Mouse (Mus musculus): ENCODE measurements around the gene Abo. TPM values are rescaled to one million over a fixed set of nuclear protein-coding genes. Genes with fewer than 3 reads are reported as not detected.

Abo gene
- polyA plus RNA-seq, 1 experiment from 2014 or later: not detected

Other genes with a start within 250 kb of the Abo start
- gene Fam69b, start 236.5 kb downstream of the Abo start, polyA plus RNA-seq (2015; fragmentation: Nextera tagmentation; extraction: Ambion mirVana): 106 and 125 TPM in 2 replicates
- gene Lcn4, start 193.7 kb downstream of the Abo start, polyA plus RNA-seq (2015; fragmentation: Nextera tagmentation; extraction: Ambion mirVana): not detected in 2 replicates
- gene Surf6, start 37.9 kb upstream of the Abo start, polyA plus RNA-seq (2015; fragmentation: Nextera tagmentation; extraction: Ambion mirVana): 29.1 and 32.1 TPM in 2 replicates
- gene Med22, start 45.7 kb upstream of the Abo start, polyA plus RNA-seq (2015; fragmentation: Nextera tagmentation; extraction: Ambion mirVana): 177 and 180 TPM in 2 replicates
- 494 and 501 TPM in 2 replicates for gene Rpl7a, start 45.8 kb upstream of the Abo start, polyA plus RNA-seq (2015; fragmentation: Nextera tagmentation; extraction: Ambion mirVana)
- 59.7 and 62.0 TPM in 2 replicates for gene Surf2, start 51.4 kb upstream of the Abo start, polyA plus RNA-seq (2015; fragmentation: Nextera tagmentation; extraction: Ambion mirVana)
- gene Surf1, start 51.6 kb upstream of the Abo start, polyA plus RNA-seq (2015; fragmentation: Nextera tagmentation; extraction: Ambion mirVana): 69.9 and 82.1 TPM in 2 replicates
- 110 and 112 TPM in 2 replicates for gene Surf4, start 68.9 kb upstream of the Abo start, polyA plus RNA-seq (2015; fragmentation: Nextera tagmentation; extraction: Ambion mirVana)
- gene Stkld1, start 69.1 kb upstream of the Abo start, polyA plus RNA-seq (2015; fragmentation: Nextera tagmentation; extraction: Ambion mirVana): 0.36 TPM in 1 of 2 replicates, not detected in the other
- gene Rexo4, start 99.4 kb upstream of the Abo start, polyA plus RNA-seq (2015; fragmentation: Nextera tagmentation; extraction: Ambion mirVana): 39.5 and 40.2 TPM in 2 replicates
- 0.38 TPM in 1 of 2 replicates, not detected in the other for gene Adamts13, start 108.4 kb upstream of the Abo start, polyA plus RNA-seq (2015; fragmentation: Nextera tagmentation; extraction: Ambion mirVana)
- 109 and 125 TPM in 2 replicates for gene Cacfd1, start 144.9 kb upstream of the Abo start, polyA plus RNA-seq (2015; fragmentation: Nextera tagmentation; extraction: Ambion mirVana)
- 6.1 and 7.1 TPM in 2 replicates for gene Slc2a6, start 163.0 kb upstream of the Abo start, polyA plus RNA-seq (2015; fragmentation: Nextera tagmentation; extraction: Ambion mirVana)
- gene Mymk, start 207.2 kb upstream of the Abo start, polyA plus RNA-seq (2015; fragmentation: Nextera tagmentation; extraction: Ambion mirVana): not detected in 2 replicates
- 11.6 and 14.2 TPM in 2 replicates for gene Adamtsl2, start 214.4 kb upstream of the Abo start, polyA plus RNA-seq (2015; fragmentation: Nextera tagmentation; extraction: Ambion mirVana)

Data from forebrain, embryonic 16.5 days (tissue).